Mouse (Mus musculus) stomach, postnatal 0 days (tissue): ENCODE data around the gene Tmprss3. TPM values are rescaled to one million over a fixed set of nuclear protein-coding genes. Genes with fewer than 3 reads are reported as not detected.
A peak's percentile ranks its signal among the peaks of the same experiment; 100 is the strongest.

Source experiments
- ATAC-seq: fragments of 200-750 bp; cut with Nextera tagmentation; 2 replicates; pipeline ENCODE4 v1.8.0; 2017; ENCODE audit not compliant: low FRiP score, low TSS enrichment
- DNase-seq: peaks from one replicate; pipeline ENCODE4 v3.0.0-alpha.2; 2016; ENCODE audit warnings: low spot score
- H3K27ac ChIP-seq: fragments of 300-500 bp; sonication (generic); replicated peaks from 2 replicates; pipeline ENCODE4 v1.5.1; 2014; ENCODE audit warnings: mild to moderate bottlenecking, control low read depth
- H3K27me3 ChIP-seq: fragments of 300-500 bp; sonication (generic); 2 replicates; pipeline ENCODE4 v1.6.1; 2014; ENCODE audit warnings: low read length; ENCODE audit not compliant: control insufficient read depth, insufficient read depth
- H3K36me3 ChIP-seq: fragments of 300-500 bp; sonication (generic); 2 replicates; pipeline ENCODE4 v1.6.1; 2014; ENCODE audit warnings: low read length, mixed read lengths; ENCODE audit not compliant: control insufficient read depth, insufficient read depth
- H3K4me1 ChIP-seq: fragments of 300-500 bp; sonication (generic); replicated peaks from 2 replicates; pipeline ENCODE4 v1.6.1; 2014; ENCODE audit warnings: antibody characterized with exemption; ENCODE audit not compliant: control insufficient read depth, insufficient read depth
- H3K4me2 ChIP-seq: fragments of 300-500 bp; sonication (generic); replicated peaks from 2 replicates; pipeline ENCODE4 v1.6.1; 2014; ENCODE audit warnings: low read depth, mild to moderate bottlenecking, control low read depth, moderate library complexity
- H3K4me3 ChIP-seq: fragments of 300-500 bp; sonication (generic); 2 replicates; pipeline ENCODE4 v1.5.1; 2014; ENCODE audit warnings: low read depth, low read length, control low read depth
- H3K9ac ChIP-seq: fragments of 300-500 bp; sonication (generic); 2 replicates; pipeline ENCODE4 v1.6.1; 2014; ENCODE audit warnings: mild to moderate bottlenecking, low read length, control low read depth, mixed read lengths
- H3K9me3 ChIP-seq: fragments of 300-500 bp; sonication (generic); 2 replicates; pipeline ENCODE4 v1.6.1; 2016; ENCODE audit warnings: low read length; ENCODE audit not compliant: control insufficient read depth
- CTCF ChIP-seq: IDR thresholded peaks from 2 replicates; pipeline ENCODE4 v1.5.1; 2016; ENCODE audit warnings: antibody characterized with exemption, low read depth, mild to moderate bottlenecking, moderate library complexity
- EP300 ChIP-seq: optimal IDR thresholded peaks from 2 replicates; pipeline ENCODE3; 2016; ENCODE audit warnings: antibody characterized with exemption
- WGBS: fragments of 180-500 bp; shearing (Covaris S2); extraction: QIAGEN DNeasy Blood & Tissue Kit; methylation state at CpG from one replicate; pipeline ENCODE4 v1.1.7; 2014; 5-methylcytosine and 5-hydroxymethylcytosine counted together
- polyA plus RNA-seq: library from polyadenylated mRNA; unstranded; fragments of >200 nt; fragmentation: Nextera tagmentation; extraction: Ambion mirVana; gene quantifications from 2 replicates; pipeline ENCODE4 v1.2.1, GENCODE M21; 2015

Tmprss3 gene
- 0.39 TPM in 2 replicates for polyA plus RNA-seq

GRCm38 (mm10) chr17:31198877-31199276 is at the start of gene Tmprss3:
Gene Tmprss3, minus strand, starts transcription at chr17:31198977.
- no peak for ATAC-seq
- H3K27ac ChIP-seq: no peak within 1 kb of the TSS

GRCm38 (mm10) chr17:31247144-31247543 is 48.4 kb upstream of the Tmprss3 start:
- no peaks in the 10 kb centered on the region for H3K36me3 ChIP-seq
- DNase-seq (no peak), ATAC-seq (peak; percentile 47)
- H3K9ac ChIP-seq: no peak overlapping the region
- no peaks in the 10 kb centered on the region for H3K9me3 ChIP-seq
- H3K4me1 ChIP-seq: no peaks in the 10 kb centered on the region
- TF ChIP-seq CTCF (no peak), EP300 (no peak)
- H3K27me3 ChIP-seq: no peaks in the 10 kb centered on the region
- H3K4me2 ChIP-seq: no peak overlapping the region
- WGBS: 21% methylated on average over 5 of the region's 5 CpGs
- H3K27ac ChIP-seq: no peak overlapping the region
- H3K4me3 ChIP-seq: no peak overlapping the region

More at GRCm38 (mm10) chr17:31198877-31199276, at the start of gene Tmprss3:
- Histone ChIP-seq H3K27me3 (no peaks in the 10 kb centered on the region), H3K9ac (no peak within 1 kb of the TSS), H3K9me3 (no peaks in the 10 kb centered on the region), H3K4me3 (no peak within 1 kb of the TSS), H3K4me1 (no peaks in the 10 kb centered on the region), H3K4me2 (no peak within 1 kb of the TSS), H3K36me3 (no peaks in the 10 kb centered on the region)
- no peak for DNase-seq
- 84% methylated on average over 11 of the region's 11 CpGs for WGBS
- no peak for TF ChIP-seq CTCF
- no peak for TF ChIP-seq EP300

GRCm38 (mm10) chr17:31245321-31245720 is 46.5 kb upstream of the Tmprss3 start:
- TF ChIP-seq CTCF: no peak
- no peak for TF ChIP-seq EP300
- H3K4me2 ChIP-seq: no peak overlapping the region
- DNase-seq (no peak), ATAC-seq (no peak)
- WGBS: 79% methylated on average over 5 of the region's 5 CpGs
- H3K36me3 ChIP-seq: no peaks in the 10 kb centered on the region
- no peak overlapping the region for H3K27ac ChIP-seq
- no peaks in the 10 kb centered on the region for H3K9me3 ChIP-seq
- no peak overlapping the region for H3K9ac ChIP-seq
- H3K4me1 ChIP-seq: no peaks in the 10 kb centered on the region
- H3K27me3 ChIP-seq: no peaks in the 10 kb centered on the region
- no peak overlapping the region for H3K4me3 ChIP-seq

GRCm38 (mm10) chr17:31242764-31243163 is 44.0 kb upstream of the Tmprss3 start:
- Histone ChIP-seq H3K4me2 (no peak overlapping the region), H3K4me1 (no peaks in the 10 kb centered on the region), H3K27ac (no peak overlapping the region), H3K27me3 (no peaks in the 10 kb centered on the region), H3K36me3 (no peaks in the 10 kb centered on the region), H3K9me3 (no peaks in the 10 kb centered on the region), H3K4me3 (no peak overlapping the region), H3K9ac (no peak overlapping the region)
- DNase-seq (no peak), ATAC-seq (no peak)
- WGBS: 7% methylated on average over 1 of the region's 1 CpGs
- TF ChIP-seq CTCF: peak; percentile 55
- TF ChIP-seq EP300: no peak

GRCm38 (mm10) chr17:31241156-31241555 is 42.4 kb upstream of the Tmprss3 start:
- Histone ChIP-seq H3K27ac (no peak overlapping the region), H3K4me2 (no peak overlapping the region), H3K9ac (no peak overlapping the region), H3K4me3 (no peak overlapping the region), H3K9me3 (no peaks in the 10 kb centered on the region), H3K36me3 (no peaks in the 10 kb centered on the region), H3K27me3 (no peaks in the 10 kb centered on the region), H3K4me1 (no peaks in the 10 kb centered on the region)
- ATAC-seq (no peak), DNase-seq (no peak)
- no peak for TF ChIP-seq EP300
- no peak for TF ChIP-seq CTCF
- 63% methylated on average over 8 of the region's 8 CpGs for WGBS

- 75% methylated on average over 7 of the region's 7 CpGs for WGBS
Observed at GRCm38 (mm10) chr17:31238234-31239020, 39.6 kb upstream of the Tmprss3 start.

More at GRCm38 (mm10) chr17:31238234-31239020, 39.6 kb upstream of the Tmprss3 start:
- Histone ChIP-seq H3K9ac (no peak overlapping the region), H3K9me3 (no peaks in the 10 kb centered on the region), H3K36me3 (no peaks in the 10 kb centered on the region), H3K27me3 (no peaks in the 10 kb centered on the region), H3K4me3 (no peak overlapping the region), H3K27ac (no peak overlapping the region), H3K4me2 (no peak overlapping the region), H3K4me1 (no peaks in the 10 kb centered on the region)
- DNase-seq (no peak), ATAC-seq (no peak)
- TF ChIP-seq CTCF (no peak), EP300 (no peak)
